Mouse (Mus musculus) heart, embryonic 14.5 days (tissue): ENCODE measurements around the gene Cgnl1. TPM values are rescaled to one million over a fixed set of nuclear protein-coding genes. Genes with fewer than 3 reads are reported as not detected.

ENCODE experiments used
- ATAC-seq: fragments of 200-750 bp; cut with Nextera tagmentation; 2 replicates; pipeline ENCODE4 v1.8.0; 2017; ENCODE audit warnings: low read depth, moderate TSS enrichment; ENCODE audit not compliant: insufficient number of reproducible peaks, insufficient read depth, low FRiP score
- H3K27ac ChIP-seq, 2 experiments: fragments of 200-500 bp in 1 of 2; fragments of 300-500 bp in 1 of 2; sonication (generic) in 1 of 2; replicated peaks in 1 of 2; 2 replicates each; pipeline ENCODE4 v1.5.1; 2012 to 2014; ENCODE audit warnings: low read depth in 2 of 2, low read length in 2 of 2, control low read depth in 1 of 2, mild to moderate bottlenecking in 1 of 2, mixed read lengths in 1 of 2; ENCODE audit not compliant: control insufficient read depth in 1 of 2, insufficient read depth in 1 of 2
- H3K27me3 ChIP-seq: fragments of 300-500 bp; sonication (generic); 2 replicates; pipeline ENCODE4 v1.6.1; 2014; ENCODE audit warnings: mild to moderate bottlenecking, low read length, control low read depth; ENCODE audit not compliant: control insufficient read depth, insufficient read depth
- H3K36me3 ChIP-seq: fragments of 300-500 bp; sonication (generic); 2 replicates; pipeline ENCODE4 v1.6.1; 2014; ENCODE audit warnings: mild to moderate bottlenecking, control low read depth, low read length, mixed read lengths; ENCODE audit not compliant: control insufficient read depth, insufficient read depth
- H3K4me1 ChIP-seq, 2 experiments: fragments of 200-500 bp in 1 of 2; fragments of 300-500 bp in 1 of 2; sonication (generic) in 1 of 2; 2 replicates each; pipeline ENCODE4 v1.6.1; 2012 to 2014; ENCODE audit warnings: low read length in 2 of 2, control low read depth in 1 of 2, mixed read lengths in 1 of 2; ENCODE audit not compliant: control insufficient read depth in 2 of 2, insufficient read depth in 2 of 2
- H3K4me2 ChIP-seq: fragments of 300-500 bp; sonication (generic); 2 replicates; pipeline ENCODE4 v1.6.1; 2014; ENCODE audit warnings: mild to moderate bottlenecking, low read length
- H3K4me3 ChIP-seq, 2 experiments: fragments of 200-500 bp in 1 of 2; fragments of 300-500 bp in 1 of 2; sonication (generic) in 1 of 2; 2 replicates each; pipeline ENCODE4 v1.5.1; 2012 to 2014; ENCODE audit warnings: low read length in 2 of 2, mild to moderate bottlenecking in 2 of 2, control low read depth in 1 of 2, low read depth in 1 of 2, moderate library complexity in 1 of 2; ENCODE audit not compliant: control insufficient read depth in 1 of 2, insufficient read depth in 1 of 2
- H3K9ac ChIP-seq: fragments of 300-500 bp; sonication (generic); 2 replicates; pipeline ENCODE4 v1.6.1; 2014; ENCODE audit warnings: mild to moderate bottlenecking, low read length
- H3K9me3 ChIP-seq: fragments of 300-500 bp; sonication (generic); 2 replicates; pipeline ENCODE4 v1.6.1; 2016; ENCODE audit warnings: low read length, control low read depth; ENCODE audit not compliant: control insufficient read depth
- WGBS: fragments of 180-500 bp; shearing (Covaris S2); extraction: QIAGEN DNeasy Blood & Tissue Kit; methylation state at CpG from one replicate; pipeline ENCODE4 v1.1.7; 2014; 5-methylcytosine and 5-hydroxymethylcytosine counted together
- polyA plus RNA-seq: library from polyadenylated mRNA; unstranded; fragments of >200 nt; fragmentation: Nextera tagmentation; extraction: Ambion mirVana; gene quantifications from 2 replicates; pipeline ENCODE4 v1.2.1, GENCODE M21; 2014

Gene Cgnl1
- polyA plus RNA-seq, 1 experiment from 2014 or later, result 37.6 TPM

GRCm38 (mm10) chr9:71616185-71616584 is 155.2 kb downstream of the Cgnl1 start:
- Histone ChIP-seq H3K27ac (no peak overlapping the region), H3K9me3 (no peaks in the 10 kb centered on the region), H3K4me3 (no peak overlapping the region), H3K36me3 (no peaks in the 10 kb centered on the region), H3K4me1 (peaks cover 12 to 16% of the 10 kb centered on the region in 2 experiments), H3K9ac (no peak overlapping the region), H3K27me3 (no peaks in the 10 kb centered on the region), H3K4me2 (no peak overlapping the region)
- WGBS, result 6% methylated on average over 3 of the region's 3 CpGs
- no peak for ATAC-seq

GRCm38 (mm10) chr9:71614643-71615042 is 156.8 kb downstream of the Cgnl1 start:
- H3K4me1 ChIP-seq, result peaks cover 14 to 18% of the 10 kb centered on the region in 2 experiments
- no peak for ATAC-seq
- no peak overlapping the region for H3K27ac ChIP-seq
- H3K27me3 ChIP-seq, result no peaks in the 10 kb centered on the region
- H3K36me3 ChIP-seq, result no peaks in the 10 kb centered on the region
- no peaks in the 10 kb centered on the region for H3K9me3 ChIP-seq
- WGBS, result 21% methylated on average over 2 of the region's 2 CpGs
- no peak overlapping the region for H3K4me2 ChIP-seq
- no peak overlapping the region for H3K4me3 ChIP-seq
- no peak overlapping the region for H3K9ac ChIP-seq

- Histone ChIP-seq H3K4me1 (peaks cover 27 to 33% of the 10 kb centered on the region in 2 experiments), H3K27ac (no peak overlapping the region), H3K36me3 (no peaks in the 10 kb centered on the region), H3K9me3 (no peaks in the 10 kb centered on the region), H3K4me3 (no peak overlapping the region), H3K27me3 (no peaks in the 10 kb centered on the region), H3K4me2 (no peak overlapping the region), H3K9ac (no peak overlapping the region)
- no peak for ATAC-seq
- WGBS, result 80% methylated on average over 6 of the region's 6 CpGs
These were observed 158.4 kb downstream of the Cgnl1 start for GRCm38 (mm10) chr9:71612981-71613380.

GRCm38 (mm10) chr9:71611876-71612275 is 159.5 kb downstream of the Cgnl1 start:
- Histone ChIP-seq H3K36me3 (no peaks in the 10 kb centered on the region), H3K27ac (peak overlapping the region in 1 of 2 experiments; percentile 25; a peak in 1 of 4 replicates), H3K4me1 (peaks cover 29 to 33% of the 10 kb centered on the region in 2 experiments), H3K9ac (no peak overlapping the region), H3K4me2 (no peak overlapping the region), H3K27me3 (no peaks in the 10 kb centered on the region), H3K4me3 (no peak overlapping the region), H3K9me3 (no peaks in the 10 kb centered on the region)
- no peak for ATAC-seq
- WGBS, result 38% methylated on average over 4 of the region's 4 CpGs

GRCm38 (mm10) chr9:71609010-71609409 is 162.4 kb downstream of the Cgnl1 start:
- H3K9ac ChIP-seq, result no peak overlapping the region
- H3K36me3 ChIP-seq, result no peaks in the 10 kb centered on the region
- H3K27ac ChIP-seq, result peak overlapping the region; percentile 29 to 41
- no peak overlapping the region for H3K4me2 ChIP-seq
- H3K27me3 ChIP-seq, result no peaks in the 10 kb centered on the region
- ATAC-seq, result peak; percentile 49
- peaks cover 48 to 52% of the 10 kb centered on the region in 2 experiments for H3K4me1 ChIP-seq
- H3K4me3 ChIP-seq, result no peak overlapping the region
- 9% methylated on average over 6 of the region's 6 CpGs for WGBS
- no peaks in the 10 kb centered on the region for H3K9me3 ChIP-seq

- peaks cover 42% of the 10 kb centered on the region in 2 experiments for H3K4me1 ChIP-seq
These were observed 164.9 kb downstream of the Cgnl1 start for GRCm38 (mm10) chr9:71606296-71607057.

GRCm38 (mm10) chr9:71604914-71605635 is 166.3 kb downstream of the Cgnl1 start:
- Histone ChIP-seq H3K4me1 (peaks cover 39 to 40% of the 10 kb centered on the region in 2 experiments), H3K27me3 (no peaks in the 10 kb centered on the region), H3K36me3 (no peaks in the 10 kb centered on the region), H3K9ac (no peak overlapping the region), H3K27ac (peak overlapping the region; percentile 14 to 52; a peak in 1 of 4 replicates), H3K4me3 (no peak overlapping the region), H3K4me2 (no peak overlapping the region), H3K9me3 (no peaks in the 10 kb centered on the region)
- WGBS, result 45% methylated on average over 6 of the region's 6 CpGs
- no peak for ATAC-seq

More at GRCm38 (mm10) chr9:71606296-71607057, 164.9 kb downstream of the Cgnl1 start:
- H3K27ac ChIP-seq, result peak overlapping the region; percentile 45 to 78
- WGBS, result 31% methylated on average over 13 of the region's 13 CpGs
- H3K27me3 ChIP-seq, result no peaks in the 10 kb centered on the region
- H3K4me3 ChIP-seq, result no peak overlapping the region
- no peaks in the 10 kb centered on the region for H3K9me3 ChIP-seq
- H3K4me2 ChIP-seq, result no peak overlapping the region
- no peak overlapping the region for H3K9ac ChIP-seq
- H3K36me3 ChIP-seq, result no peaks in the 10 kb centered on the region
- peak; percentile 78 for ATAC-seq
